Mouse (Mus musculus) bone marrow, adult 2 months (tissue): Measurements from ENCODE around the gene B4galt3.

Source experiments
- CTCF ChIP-seq: fragments of 200-500 bp; IDR thresholded peaks from 2 replicates; pipeline ENCODE4 v1.5.1; 2011; ENCODE audit warnings: low read length, control low read depth; ENCODE audit not compliant: control insufficient read depth, insufficient read depth
- POLR2A ChIP-seq: fragments of 200-500 bp; IDR thresholded peaks from 2 replicates; pipeline ENCODE4 v1.6.1; 2011; ENCODE audit warnings: low read depth, mild to moderate bottlenecking, control low read depth, low read length, borderline replicate concordance; ENCODE audit not compliant: control insufficient read depth

DNA sequence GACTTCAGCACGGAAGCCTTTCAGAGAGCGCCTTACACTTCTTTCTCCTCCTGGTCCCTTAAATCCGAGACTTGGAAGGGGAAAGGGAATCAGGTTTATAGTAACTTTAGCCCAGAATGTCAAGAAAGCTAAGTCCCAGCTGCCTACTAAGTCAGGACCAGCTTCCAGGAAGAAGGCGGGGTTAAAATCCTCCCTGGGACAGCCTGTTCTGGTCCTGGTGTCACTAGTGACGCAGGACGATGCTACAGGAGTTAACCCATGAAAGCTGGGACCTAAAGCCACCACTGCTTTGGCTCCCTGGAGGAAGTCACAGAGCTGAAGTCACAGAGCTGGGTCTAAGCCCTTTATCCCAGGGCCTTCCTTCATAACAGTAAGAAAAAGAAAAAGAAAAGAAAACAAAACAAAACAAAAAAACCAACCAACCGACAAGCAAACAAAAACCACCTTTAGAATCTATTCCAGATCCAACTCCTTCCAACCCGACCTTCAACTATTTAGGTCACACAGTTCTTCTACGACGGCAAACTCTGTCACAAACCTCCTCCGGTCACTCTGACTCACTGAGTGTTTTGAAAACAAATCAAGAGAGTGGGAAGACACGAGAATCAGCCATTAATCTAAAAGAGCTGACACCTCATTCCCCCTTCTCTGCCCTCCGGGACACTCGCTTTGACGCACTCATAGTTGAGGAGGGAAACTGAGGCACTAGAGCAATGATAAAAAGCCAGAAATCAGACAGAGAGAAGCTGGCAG is 30.0 kb upstream of the B4galt3 start:
- TF ChIP-seq POLR2A (no peak), CTCF (no peak)
